Mouse (Mus musculus): ENCODE data around the gene Nol4l. TPM values are rescaled to one million over a fixed set of nuclear protein-coding genes. Genes with fewer than 3 reads are reported as not detected.

Nol4l gene
- 10.2 and 11.3 TPM in 2 replicates for polyA plus RNA-seq (2015; fragmentation: Nextera tagmentation; extraction: Ambion mirVana)

DNA sequence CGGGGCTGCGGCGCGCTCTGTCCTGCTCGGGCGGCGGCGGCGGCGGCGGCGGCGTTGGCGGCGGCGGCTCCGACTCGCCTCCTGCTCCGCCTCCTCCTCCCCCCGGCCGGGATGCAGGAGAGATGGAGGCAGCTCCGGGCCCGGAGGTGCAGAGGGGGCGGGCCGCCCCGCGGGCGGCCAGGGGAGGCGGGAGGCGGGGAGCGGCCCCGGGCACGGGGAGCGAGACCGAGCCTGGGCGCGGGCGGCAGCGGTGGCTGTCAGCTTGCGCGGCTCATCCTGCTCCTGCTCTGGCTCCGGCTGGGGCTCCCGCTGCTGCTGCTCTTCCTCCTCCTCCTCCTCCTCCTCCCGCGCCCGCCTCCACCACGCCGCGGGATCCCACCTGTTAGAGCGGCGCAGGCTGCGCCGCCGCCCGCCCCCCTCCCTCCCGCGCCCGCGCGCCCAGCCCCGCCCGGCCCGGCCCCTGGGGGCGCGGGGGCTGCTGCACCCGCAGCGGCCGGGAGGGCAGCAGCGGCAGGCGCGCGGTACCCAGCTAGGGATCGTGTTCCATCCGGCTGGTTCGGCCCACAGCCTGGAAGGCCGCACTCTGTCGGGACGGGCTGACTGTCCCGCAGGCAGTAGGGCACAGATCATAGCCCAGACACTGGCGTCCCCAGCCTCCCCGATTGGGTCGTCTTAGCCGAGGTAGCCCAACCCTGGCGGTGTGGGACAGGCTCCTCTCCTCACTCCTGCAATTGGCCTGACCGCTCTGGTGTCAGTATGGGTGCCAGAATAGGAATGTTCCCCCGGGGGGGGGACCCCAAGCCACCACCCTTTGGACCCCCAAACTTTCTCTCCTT lies at the start of gene Nol4l:
Gene Nol4l (minus strand): TSS at position 41 of the 836 bp plus-strand sequence.
- Histone ChIP-seq H3K9me3 (no peaks in the 10 kb centered on the region), H3K4me1 (peaks cover 43% of the 10 kb centered on the region), H3K4me3 (peak within 1 kb of the TSS; percentile 61), H3K27me3 (peaks cover 40% of the 10 kb centered on the region), H3K27ac (peak within 1 kb of the TSS; percentile 4; the same call in 1 of the 2 replicates), H3K4me2 (peak within 1 kb of the TSS; percentile 99), H3K9ac (peak within 1 kb of the TSS; percentile 47), H3K36me3 (no peaks in the 10 kb centered on the region)
- peak; percentile 2; the same call in 1 of the 2 replicates for ATAC-seq (ENCODE audit: borderline replicate concordance, extremely low read depth, low FRiP score, low TSS enrichment)
- 1% methylated on average over 61 of the region's 86 CpGs for WGBS

DNA sequence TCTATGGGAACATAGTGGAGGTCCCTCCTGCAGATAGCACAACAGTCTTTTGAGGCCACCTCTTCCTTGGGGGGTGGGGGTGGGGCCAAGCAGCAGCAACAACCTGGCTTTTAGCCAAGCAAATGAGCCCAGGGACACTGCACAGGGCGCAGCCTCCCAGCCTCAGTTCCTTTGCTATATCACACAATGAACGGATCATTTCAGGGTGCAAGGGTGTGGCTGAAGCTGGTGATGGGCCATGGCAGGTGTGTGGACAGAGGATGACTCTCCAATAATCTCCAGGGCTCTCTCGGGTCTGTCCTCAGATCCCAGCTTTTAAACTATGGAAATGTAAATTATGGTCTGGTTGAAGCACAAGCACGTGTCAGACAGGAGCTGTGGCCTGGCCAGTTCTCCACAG lies 47.4 kb upstream of the Nol4l start:
- Histone ChIP-seq H3K9me3 (no peaks in the 10 kb centered on the region), H3K4me2 (no peak overlapping the region), H3K9ac (no peak overlapping the region), H3K4me1 (no peaks in the 10 kb centered on the region), H3K4me3 (no peak overlapping the region), H3K27ac (no peak overlapping the region), H3K27me3 (no peaks in the 10 kb centered on the region), H3K36me3 (no peaks in the 10 kb centered on the region)
- peak; percentile 36; the same call in 1 of the 2 replicates for ATAC-seq (ENCODE audit: borderline replicate concordance, extremely low read depth, low FRiP score, low TSS enrichment)
- 53% methylated on average over 4 of the region's 4 CpGs for WGBS

DNA sequence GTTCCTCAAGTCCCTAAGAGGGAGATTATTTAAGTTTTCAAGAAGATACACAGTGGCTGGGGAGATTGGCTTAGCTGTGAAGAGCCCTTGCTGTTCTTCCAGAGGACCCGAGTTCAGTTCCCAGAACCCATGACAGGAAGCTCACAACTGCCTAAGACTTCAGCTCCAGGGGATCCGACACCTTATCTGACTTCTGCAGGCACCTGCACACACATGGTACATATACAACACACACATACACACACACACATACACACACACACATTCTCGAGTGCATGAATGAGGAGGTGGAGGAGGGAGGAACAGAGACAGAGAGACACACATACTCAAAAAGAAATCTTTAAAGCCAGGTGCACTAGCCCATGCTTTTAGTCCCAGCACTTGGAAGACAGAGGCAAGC lies 46.4 kb upstream of the Nol4l start:
- 56% methylated on average over 3 of the region's 3 CpGs for WGBS
- Histone ChIP-seq H3K4me2 (no peak overlapping the region), H3K9me3 (no peaks in the 10 kb centered on the region), H3K9ac (no peak overlapping the region), H3K4me3 (no peak overlapping the region), H3K27ac (no peak overlapping the region), H3K4me1 (no peaks in the 10 kb centered on the region), H3K36me3 (no peaks in the 10 kb centered on the region), H3K27me3 (no peaks in the 10 kb centered on the region)
- ATAC-seq (ENCODE audit: borderline replicate concordance, extremely low read depth, low FRiP score, low TSS enrichment) = no peak

DNA sequence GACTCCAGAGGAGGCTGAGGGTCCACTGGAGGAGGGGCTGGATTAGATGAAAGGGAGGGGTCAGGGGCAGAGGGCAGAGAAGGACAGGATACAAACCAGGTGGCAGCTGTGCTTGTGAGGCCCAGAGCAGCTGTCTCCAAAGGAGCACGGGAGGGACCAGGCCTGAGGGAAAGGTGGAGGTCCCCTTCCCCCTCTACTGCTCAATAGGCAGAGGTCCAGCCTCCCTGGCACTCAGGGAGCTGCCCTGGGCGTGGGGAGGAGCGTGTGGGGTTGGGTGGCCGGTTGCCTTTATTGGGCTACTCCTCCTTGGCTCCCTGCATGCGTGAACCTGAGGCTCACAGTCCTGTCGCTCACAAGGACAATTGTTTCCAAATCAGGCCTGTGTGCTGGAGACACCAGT lies 45.8 kb upstream of the Nol4l start:
- Histone ChIP-seq H3K9ac (no peak overlapping the region), H3K9me3 (no peaks in the 10 kb centered on the region), H3K4me3 (no peak overlapping the region), H3K27me3 (no peaks in the 10 kb centered on the region), H3K27ac (no peak overlapping the region), H3K4me2 (no peak overlapping the region), H3K36me3 (no peaks in the 10 kb centered on the region), H3K4me1 (no peaks in the 10 kb centered on the region)
- ATAC-seq (ENCODE audit: borderline replicate concordance, extremely low read depth, low FRiP score, low TSS enrichment) = no peak
- WGBS = 36% methylated on average over 6 of the region's 6 CpGs

DNA sequence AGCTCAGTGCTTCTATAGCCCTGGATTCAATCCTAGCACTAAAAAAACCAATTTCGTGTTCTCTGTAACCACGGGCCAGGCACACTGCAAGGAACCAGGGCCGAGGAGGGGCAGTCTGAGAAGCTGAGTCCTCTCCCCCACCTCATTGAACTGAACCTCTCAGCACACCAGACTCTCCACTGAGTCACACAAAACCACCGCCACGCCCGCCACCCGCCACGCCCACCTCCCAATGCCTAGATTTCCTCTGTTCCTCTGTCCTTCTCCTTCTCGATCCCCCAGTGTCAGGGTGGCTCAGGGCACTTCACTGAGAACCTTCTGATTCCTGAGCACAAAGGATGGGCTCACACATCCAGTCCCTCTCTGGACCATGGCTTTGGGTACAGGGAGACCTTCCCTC lies 43.3 kb upstream of the Nol4l start:
- Histone ChIP-seq H3K9me3 (no peaks in the 10 kb centered on the region), H3K4me1 (no peaks in the 10 kb centered on the region), H3K4me3 (no peak overlapping the region), H3K4me2 (no peak overlapping the region), H3K36me3 (no peaks in the 10 kb centered on the region), H3K27ac (no peak overlapping the region), H3K9ac (no peak overlapping the region), H3K27me3 (no peaks in the 10 kb centered on the region)
- ATAC-seq (ENCODE audit: borderline replicate concordance, extremely low read depth, low FRiP score, low TSS enrichment) = no peak
- WGBS = 82% methylated on average over 9 of the region's 9 CpGs

DNA sequence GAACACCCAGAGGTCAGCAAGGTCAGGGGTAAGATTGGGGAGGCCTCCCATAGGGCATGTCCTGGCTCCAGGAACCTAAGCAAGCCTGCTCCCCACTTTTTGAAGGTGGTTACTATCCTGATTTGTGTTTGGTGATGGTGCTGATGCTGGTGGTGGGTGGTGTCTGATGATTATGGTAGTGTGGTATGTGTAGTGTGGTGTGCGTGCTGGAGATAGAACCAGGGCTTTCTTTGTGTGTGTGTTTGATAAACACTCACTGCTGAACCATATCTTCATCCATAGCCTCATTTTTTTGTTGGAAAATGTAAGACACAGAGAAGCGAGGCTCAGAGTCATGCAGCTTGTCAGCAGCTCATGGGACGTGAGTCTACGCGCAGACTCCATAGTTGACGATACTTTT lies 38.8 kb upstream of the Nol4l start:
- no peaks in the 10 kb centered on the region for H3K9me3 ChIP-seq
- 84% methylated on average over 6 of the region's 6 CpGs for WGBS
- no peak overlapping the region for H3K27ac ChIP-seq
- H3K36me3 ChIP-seq = no peaks in the 10 kb centered on the region
- no peaks in the 10 kb centered on the region for H3K27me3 ChIP-seq
- H3K4me2 ChIP-seq = no peak overlapping the region
- no peaks in the 10 kb centered on the region for H3K4me1 ChIP-seq
- no peak overlapping the region for H3K9ac ChIP-seq
- ATAC-seq (ENCODE audit: borderline replicate concordance, extremely low read depth, low FRiP score, low TSS enrichment) = no peak
- H3K4me3 ChIP-seq = no peak overlapping the region

DNA sequence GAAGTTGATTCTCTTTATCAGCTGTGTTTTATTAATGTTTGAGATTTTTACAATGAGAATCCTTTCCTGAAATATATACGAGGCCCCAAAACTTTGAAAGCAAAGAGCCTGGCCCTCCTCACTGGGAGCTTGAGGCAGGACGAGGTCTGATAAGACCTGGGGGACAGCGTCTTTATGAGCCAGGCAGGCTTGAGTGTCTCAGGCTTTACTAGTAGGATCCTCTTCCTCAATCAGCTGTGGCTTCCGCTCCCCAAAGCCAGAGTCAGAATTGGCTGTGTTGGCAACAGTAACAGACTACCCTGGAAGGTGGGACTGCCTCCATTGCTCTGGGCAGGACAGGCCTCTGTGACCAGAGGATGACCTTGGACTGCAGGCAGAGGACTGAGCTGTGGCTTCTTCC lies 38.2 kb upstream of the Nol4l start:
- H3K4me1 ChIP-seq = no peaks in the 10 kb centered on the region
- no peaks in the 10 kb centered on the region for H3K27me3 ChIP-seq
- no peaks in the 10 kb centered on the region for H3K9me3 ChIP-seq
- no peak overlapping the region for H3K4me3 ChIP-seq
- no peak overlapping the region for H3K9ac ChIP-seq
- H3K27ac ChIP-seq = no peak overlapping the region
- no peak overlapping the region for H3K4me2 ChIP-seq
- WGBS = 44% methylated on average over 4 of the region's 4 CpGs
- no peak for ATAC-seq (ENCODE audit: borderline replicate concordance, extremely low read depth, low FRiP score, low TSS enrichment)
- no peaks in the 10 kb centered on the region for H3K36me3 ChIP-seq

DNA sequence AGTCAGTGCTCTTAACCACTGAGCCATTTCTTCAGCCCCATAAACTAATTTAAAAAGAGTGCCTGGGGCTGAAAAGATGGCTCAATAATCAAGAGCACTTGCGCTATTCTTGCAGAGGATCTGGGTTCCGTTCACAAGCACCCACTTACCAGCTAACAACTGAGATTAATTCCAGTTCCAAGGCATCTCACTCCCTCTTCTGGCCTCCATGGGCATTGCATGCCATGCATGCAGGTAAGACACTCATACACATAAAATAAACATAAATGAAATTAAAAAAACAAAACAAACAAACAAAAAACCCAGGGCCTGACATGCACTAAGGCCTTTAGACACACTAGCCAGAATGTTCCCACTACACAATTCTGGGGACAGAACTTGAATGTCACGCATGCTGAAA lies 34.6 kb upstream of the Nol4l start:
- Histone ChIP-seq H3K4me2 (no peak overlapping the region), H3K27me3 (no peaks in the 10 kb centered on the region), H3K9ac (no peak overlapping the region), H3K36me3 (no peaks in the 10 kb centered on the region), H3K4me1 (peaks cover 24% of the 10 kb centered on the region), H3K9me3 (no peaks in the 10 kb centered on the region), H3K4me3 (no peak overlapping the region), H3K27ac (no peak overlapping the region)
- no peak for ATAC-seq (ENCODE audit: borderline replicate concordance, extremely low read depth, low FRiP score, low TSS enrichment)
- 89% methylated on average over 3 of the region's 3 CpGs for WGBS

DNA sequence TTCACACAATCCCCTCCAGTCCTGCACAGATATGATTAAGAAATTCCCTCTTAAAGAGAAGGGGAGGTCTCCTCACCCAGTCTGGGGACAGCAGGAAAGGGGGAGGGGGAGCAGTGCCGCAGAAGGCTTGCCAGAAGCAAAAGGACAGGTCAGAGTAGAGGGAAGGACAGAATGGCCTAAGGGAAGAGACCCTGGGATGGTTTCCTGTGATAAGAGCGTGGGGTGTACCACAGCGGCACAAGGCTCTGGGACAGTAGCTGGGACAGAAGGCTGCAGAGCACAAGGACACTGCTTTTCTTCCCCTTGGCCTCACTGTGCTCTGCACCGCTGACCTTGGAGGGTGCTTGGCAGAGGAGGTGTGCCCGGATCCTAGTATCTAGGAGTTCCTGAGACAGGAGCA lies 31.8 kb upstream of the Nol4l start:
- Histone ChIP-seq H3K36me3 (no peaks in the 10 kb centered on the region), H3K27me3 (no peaks in the 10 kb centered on the region; the same call in 1 of the 2 replicates), H3K4me2 (peak overlapping the region; percentile 47), H3K4me1 (peaks cover 26% of the 10 kb centered on the region), H3K9ac (no peak overlapping the region), H3K9me3 (no peaks in the 10 kb centered on the region), H3K27ac (peak overlapping the region; percentile 54), H3K4me3 (0 out of 2 replicates have a peak overlapping the region, but pooled peaks have one; percentile 2)
- peak; percentile 17; the same call in 1 of the 2 replicates for ATAC-seq (ENCODE audit: borderline replicate concordance, extremely low read depth, low FRiP score, low TSS enrichment)
- 24% methylated on average over 5 of the region's 5 CpGs for WGBS

DNA sequence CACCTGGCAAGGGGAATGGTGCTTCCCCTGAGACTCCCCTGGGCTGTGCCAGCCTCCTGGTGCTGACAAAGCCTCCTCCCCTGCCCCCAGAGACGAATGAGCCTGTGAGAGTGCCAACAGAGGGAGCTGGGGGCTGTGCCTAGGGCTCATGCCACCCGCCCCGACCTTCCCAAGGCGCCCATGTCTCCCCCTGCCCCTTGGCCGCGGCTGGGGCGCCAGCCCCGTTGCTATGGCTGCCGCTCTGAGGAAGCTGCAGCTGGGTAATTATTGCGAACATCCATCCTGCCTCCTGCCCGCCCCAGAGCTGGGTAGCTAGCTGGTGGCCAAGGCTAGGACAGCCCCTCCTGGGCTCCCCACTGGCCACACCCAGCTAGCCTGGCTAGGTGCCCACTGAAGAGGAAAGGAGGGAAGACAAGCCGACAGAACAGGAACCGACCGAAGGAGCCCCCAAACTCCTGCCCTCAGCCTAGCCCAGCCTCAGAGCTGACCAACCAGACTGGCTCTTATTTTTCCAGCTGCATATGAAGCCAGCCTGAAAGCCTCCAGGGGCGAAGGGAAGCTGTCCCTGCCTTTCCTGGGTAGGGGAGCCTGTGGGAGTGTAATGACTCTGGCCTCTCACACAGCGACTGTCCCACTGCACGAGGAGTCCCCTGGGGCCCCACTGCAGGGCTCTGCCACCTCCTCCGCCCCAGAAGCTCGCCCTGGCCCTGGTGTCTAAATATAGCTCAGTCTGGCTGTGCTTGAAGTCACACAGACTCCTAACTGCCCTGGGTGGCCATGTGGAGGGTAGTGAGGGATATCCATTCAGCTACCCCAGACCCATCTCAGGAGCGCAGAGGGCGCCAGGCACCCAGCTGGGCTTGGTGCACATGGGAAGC lies 31.1 kb upstream of the Nol4l start:
- peak; percentile 74 for ATAC-seq (ENCODE audit: borderline replicate concordance, extremely low read depth, low FRiP score, low TSS enrichment)
- Histone ChIP-seq H3K4me1 (peaks cover 26% of the 10 kb centered on the region), H3K4me2 (peak overlapping the region; percentile 47), H3K4me3 (peak overlapping the region; percentile 2; the same call in 1 of the 2 replicates), H3K9me3 (no peaks in the 10 kb centered on the region), H3K9ac (no peak overlapping the region), H3K27ac (peak overlapping the region; percentile 54), H3K36me3 (no peaks in the 10 kb centered on the region), H3K27me3 (no peaks in the 10 kb centered on the region; the same call in 1 of the 2 replicates)
- 5% methylated on average over 21 of the region's 21 CpGs for WGBS

DNA sequence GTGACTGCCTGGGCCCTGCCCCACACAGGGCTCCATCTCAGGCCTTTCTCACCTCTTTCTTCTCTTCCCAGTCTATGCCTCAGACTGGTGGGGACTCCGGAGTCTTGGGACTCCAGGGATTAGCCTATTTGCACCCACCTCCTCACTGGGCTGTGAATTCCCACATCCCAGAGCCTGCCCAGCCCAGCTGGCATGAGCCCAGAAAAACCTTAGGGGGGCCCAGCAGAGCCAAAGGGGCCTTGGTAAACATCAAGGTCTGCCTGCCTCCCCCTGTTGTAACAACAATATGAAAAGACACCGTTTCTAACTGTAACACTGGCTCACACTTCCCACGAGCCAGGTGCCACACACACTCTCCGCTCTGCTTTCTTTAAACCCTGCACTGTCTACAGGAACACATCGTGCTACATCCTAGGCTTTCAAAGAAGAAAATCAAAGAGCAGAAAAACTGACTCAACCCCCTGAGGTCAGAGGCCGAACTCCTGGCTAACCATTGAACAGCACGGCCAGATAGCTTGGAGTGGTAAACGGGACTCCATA lies 29.9 kb upstream of the Nol4l start:
- no peak for ATAC-seq (ENCODE audit: borderline replicate concordance, extremely low read depth, low FRiP score, low TSS enrichment)
- no peaks in the 10 kb centered on the region for H3K36me3 ChIP-seq
- no peaks in the 10 kb centered on the region for H3K9me3 ChIP-seq
- no peak overlapping the region for H3K4me2 ChIP-seq
- no peaks in the 10 kb centered on the region; the same call in 1 of the 2 replicates for H3K27me3 ChIP-seq
- WGBS = 49% methylated on average over 8 of the region's 8 CpGs
- H3K27ac ChIP-seq = no peak overlapping the region
- H3K9ac ChIP-seq = no peak overlapping the region
- peaks cover 26% of the 10 kb centered on the region for H3K4me1 ChIP-seq
- no peak overlapping the region for H3K4me3 ChIP-seq
